Mouse (Mus musculus) right cerebral cortex, postnatal 14 days (tissue): ENCODE results near the gene Med16.
A peak's percentile ranks its signal among the peaks of the same experiment; 100 is the strongest.

Source experiments
- DNase-seq: peaks from one replicate; pipeline ENCODE4 v3.0.0; 2022

Gene Med16

DNA sequence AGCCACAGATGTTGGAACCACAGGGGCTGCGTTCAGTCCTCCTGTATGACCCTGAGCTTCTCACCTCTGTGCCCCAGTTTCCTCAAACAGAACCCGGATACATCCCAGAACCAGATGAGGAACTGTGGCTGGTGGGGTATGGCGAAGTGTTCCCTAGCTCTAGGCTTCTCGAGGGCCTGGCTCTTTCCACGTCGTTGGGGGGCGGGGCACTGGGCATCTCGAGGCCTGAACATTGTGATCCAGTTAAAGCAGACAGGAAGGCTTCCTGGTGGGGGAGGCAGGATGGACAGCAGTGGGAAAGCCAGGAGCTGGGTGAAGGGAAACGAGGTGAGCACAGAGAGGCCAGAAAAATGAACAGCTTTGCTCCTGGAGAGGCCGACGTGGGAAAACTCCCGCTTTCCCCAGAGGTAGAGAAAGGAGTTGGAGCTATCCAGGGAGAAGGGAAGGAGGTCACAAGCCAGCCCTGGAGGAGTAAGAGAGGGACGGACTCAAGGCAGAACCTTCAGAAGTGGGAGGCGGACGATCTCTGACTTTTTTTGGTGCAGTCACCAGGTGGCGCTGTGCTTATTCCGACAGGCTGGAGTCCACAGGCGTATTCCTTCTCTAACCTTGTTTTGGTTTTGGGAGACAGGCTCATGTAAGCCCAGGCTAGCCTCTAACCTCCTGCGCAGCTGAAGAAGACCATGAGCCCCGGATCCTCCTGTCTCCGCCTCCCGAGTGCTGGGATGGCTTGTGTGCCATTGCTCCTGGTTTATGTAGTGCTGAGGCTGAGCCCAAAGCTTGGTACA, 25.2 kb downstream of the Med16 start:
- DNase-seq: peak; percentile 85

GRCm38 (mm10) chr10:79881981-79882380, 26.7 kb downstream of the Med16 start:
- no peak for DNase-seq

DNA sequence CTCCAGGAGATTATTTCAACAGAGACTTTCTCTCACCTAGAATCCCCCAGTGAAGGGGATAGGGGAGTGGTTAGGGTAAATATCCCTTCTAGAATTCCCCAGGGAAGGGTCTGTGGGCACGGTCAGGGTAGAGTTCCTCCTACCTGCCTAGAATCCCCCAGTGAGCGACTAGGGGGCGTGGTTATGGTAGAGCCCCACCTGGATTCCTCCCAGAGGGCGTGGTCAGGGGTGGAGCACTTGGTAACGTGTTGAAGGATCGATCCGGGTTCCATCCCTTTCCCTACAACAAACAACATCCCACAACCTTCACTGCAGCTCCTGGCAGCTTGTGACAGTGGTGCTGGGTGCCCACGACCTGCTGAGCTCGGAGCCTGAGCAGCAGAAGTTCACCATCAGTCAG, 28.0 kb downstream of the Med16 start:
- DNase-seq: no peak

- DNase-seq: no peak
These were observed 29.2 kb downstream of the Med16 start for GRCm38 (mm10) chr10:79879527-79879926.

DNA sequence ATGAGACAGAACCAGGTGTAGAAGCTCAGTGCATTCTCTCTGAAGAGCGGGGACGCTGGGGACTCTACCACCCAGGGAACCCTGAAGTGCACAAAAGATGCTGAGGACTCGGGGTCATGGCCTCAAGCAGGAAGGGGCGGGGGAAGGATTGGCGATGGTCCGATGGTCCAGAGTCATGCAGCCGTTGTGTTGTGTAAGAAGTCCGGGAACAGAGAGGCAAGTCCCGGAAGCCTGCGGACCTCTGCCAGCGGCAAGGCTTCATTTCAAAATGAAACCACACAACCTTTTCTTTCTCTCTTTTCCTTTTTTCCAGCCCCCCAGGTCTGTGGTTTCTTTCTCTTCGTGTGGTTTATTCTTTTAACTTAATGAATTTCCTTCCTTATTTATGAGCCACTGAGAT, 31.0 kb downstream of the Med16 start:
- no peak for DNase-seq

DNA sequence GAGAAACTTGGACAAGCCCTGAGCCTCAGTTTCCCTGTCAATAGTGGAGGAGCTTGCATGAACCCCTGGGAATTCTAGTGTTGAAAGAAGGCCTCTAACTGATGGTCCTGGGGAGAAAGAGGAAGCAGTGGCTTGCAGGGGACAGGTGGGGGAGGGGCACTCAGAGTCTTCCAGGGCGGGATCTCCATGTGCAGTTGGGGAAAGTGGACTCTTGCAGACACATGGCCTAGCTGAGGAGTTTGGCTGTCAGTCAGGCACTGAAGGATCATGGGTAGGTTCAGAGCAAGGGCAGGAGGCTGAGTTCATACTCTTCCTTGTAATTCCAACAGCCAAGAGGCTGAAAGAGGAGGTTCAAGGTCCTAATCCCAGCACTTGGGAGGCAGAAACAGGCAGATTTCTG, 31.5 kb downstream of the Med16 start:
- no peak for DNase-seq

DNA sequence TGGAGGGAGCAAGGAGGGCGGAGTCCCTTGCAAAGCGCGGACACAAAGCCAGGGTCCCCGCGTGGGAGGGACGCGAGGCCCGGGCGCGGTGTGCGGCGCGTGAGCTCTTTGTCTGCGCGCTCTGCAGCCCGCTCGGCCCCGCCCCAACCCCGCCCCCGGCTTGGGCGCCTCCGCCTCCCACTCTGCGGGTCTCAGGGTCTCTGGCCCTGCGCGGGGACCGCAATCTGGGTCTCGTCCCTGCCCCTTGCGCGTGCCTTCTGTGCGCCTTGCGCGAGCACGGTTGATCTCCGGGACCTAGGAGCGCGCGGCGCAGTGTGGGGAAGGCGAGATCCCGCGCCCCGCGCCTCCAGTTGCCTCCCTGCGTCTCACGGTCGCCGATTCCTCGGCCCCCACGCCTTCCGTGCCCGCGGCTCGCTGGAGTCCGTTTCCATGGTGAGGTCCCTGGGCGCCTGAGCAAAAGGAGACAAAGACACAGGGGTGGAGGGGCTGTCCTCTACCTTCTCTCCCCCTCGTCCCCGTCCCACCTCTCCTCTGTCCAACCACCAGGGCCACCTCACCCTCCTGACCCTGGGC, 34.3 kb downstream of the Med16 start, which contains the start of the genes Prtn3 and Plppr3:
Gene Prtn3, plus strand, starts transcription at position 187 of the 573 bp plus-strand sequence.
Gene Plppr3, minus strand, starts transcription at position 345 of the 573 bp plus-strand sequence.
- DNase-seq: peak; percentile 53

DNA sequence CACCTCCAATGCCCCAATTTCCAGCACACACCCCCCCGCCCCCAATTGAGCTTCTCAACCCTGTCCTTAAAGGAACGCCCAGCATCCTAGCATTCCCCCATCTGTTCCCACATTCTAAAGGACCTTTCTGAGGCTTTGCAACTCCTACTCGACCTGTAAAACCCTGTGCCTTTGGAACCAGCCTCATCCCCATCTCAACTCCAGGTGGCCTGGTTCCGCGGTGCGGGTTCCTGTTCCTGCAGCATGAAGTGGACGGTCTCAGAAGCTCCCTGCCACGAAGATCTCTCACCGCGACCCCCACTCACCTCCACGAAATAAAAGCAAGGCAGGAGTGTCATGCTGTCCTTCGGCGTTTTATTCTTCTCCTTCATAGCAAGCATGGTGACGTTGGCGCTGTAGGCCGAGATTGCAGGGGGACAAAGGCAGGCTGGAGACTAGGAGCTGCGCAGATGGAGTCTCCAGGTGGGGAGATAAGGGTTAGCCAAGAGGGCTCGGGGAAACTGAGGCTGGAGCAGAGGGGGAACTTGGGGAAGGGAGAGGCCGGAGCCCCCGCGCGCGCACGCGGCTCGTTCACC, 34.9 kb downstream of the Med16 start:
- DNase-seq: no peak

- DNase-seq: no peak
These were observed 35.4 kb downstream of the Med16 start for GRCm38 (mm10) chr10:79873313-79873712.

GRCm38 (mm10) chr10:79872862-79873261, 35.9 kb downstream of the Med16 start:
- DNase-seq: no peak

GRCm38 (mm10) chr10:79871845-79872244, 36.9 kb downstream of the Med16 start:
- no peak for DNase-seq

GRCm38 (mm10) chr10:79866601-79867000, 42.1 kb downstream of the Med16 start:
- peak; percentile 10 for DNase-seq

GRCm38 (mm10) chr10:79865801-79866295, 42.9 kb downstream of the Med16 start:
- peak; percentile 13 for DNase-seq

- no peak for DNase-seq
These were observed 43.5 kb downstream of the Med16 start for GRCm38 (mm10) chr10:79865189-79865601.

GRCm38 (mm10) chr10:79864351-79865188, 44.2 kb downstream of the Med16 start:
- no peak for DNase-seq

- no peak for DNase-seq
These were observed 45.8 kb downstream of the Med16 start for GRCm38 (mm10) chr10:79862925-79863324.

DNA sequence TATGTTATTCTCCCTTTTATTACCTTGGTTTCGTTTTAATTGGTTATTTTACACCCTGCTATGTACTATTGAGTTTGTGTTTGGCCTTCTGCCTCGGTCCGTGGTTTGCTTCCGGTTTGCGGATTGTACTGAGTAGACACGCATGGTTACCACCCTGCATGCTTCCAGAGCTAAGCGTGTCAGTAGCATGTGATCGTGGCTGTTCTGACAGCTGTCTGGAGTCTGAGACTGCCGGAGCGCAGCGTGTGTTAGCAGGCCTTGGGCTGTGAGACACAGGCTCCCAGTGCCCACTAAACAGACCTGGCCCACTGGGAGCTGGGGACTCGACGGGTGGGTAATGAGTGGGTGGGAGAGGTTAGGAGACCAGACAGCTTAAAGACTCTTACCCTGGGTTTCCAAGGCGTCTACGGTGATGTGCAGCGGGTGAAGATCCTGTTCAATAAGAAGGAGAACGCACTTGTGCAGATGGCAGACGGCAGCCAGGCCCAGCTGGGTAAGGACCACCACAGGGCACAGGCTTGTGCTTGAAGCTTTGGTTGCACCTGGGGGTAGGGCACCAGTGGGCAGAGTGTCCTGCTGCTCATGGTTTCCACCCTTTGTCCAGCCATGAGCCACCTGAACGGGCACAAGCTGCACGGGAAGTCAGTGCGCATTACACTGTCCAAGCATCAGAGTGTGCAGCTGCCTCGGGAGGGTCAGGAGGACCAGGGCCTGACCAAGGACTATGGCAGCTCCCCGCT, 46.5 kb downstream of the Med16 start:
- no peak for DNase-seq

GRCm38 (mm10) chr10:79861230-79862048, 47.3 kb downstream of the Med16 start:
- no peak for DNase-seq

- no peak for DNase-seq
These were observed 48.4 kb downstream of the Med16 start for GRCm38 (mm10) chr10:79860079-79860911.

DNA sequence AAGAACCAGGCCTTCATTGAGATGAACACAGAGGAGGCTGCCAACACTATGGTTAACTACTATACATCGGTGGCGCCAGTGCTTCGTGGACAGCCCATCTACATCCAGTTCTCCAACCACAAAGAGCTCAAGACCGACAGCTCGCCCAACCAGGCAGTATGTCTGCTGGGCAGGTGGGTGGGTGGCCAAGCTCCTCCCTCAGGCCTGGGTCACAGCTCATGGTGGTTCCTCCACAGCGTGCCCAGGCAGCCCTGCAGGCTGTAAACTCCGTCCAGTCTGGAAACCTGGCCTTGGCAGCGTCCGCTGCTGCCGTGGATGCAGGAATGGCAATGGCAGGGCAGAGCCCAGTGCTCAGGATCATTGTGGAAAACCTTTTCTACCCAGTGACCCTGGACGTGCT, 49.6 kb downstream of the Med16 start:
- no peak for DNase-seq
